Mouse (Mus musculus) B cell, adult 62 days (primary cell): ENCODE results near the gene Hnrnpd. TPM values are rescaled to one million over a fixed set of nuclear protein-coding genes. Genes with fewer than 3 reads are reported as not detected.

Experiments used
- total RNA-seq: library from RNA; stranded (reverse); gene quantifications from 4 replicates; pipeline ENCODE4 v1.2.4, GENCODE M21; 2023

The Hnrnpd gene
- total RNA-seq: 285 to 313 TPM (median 304 TPM) in 4 replicates

GRCm38 (mm10) chr5:99978699-99979442 is at the start of gene Hnrnpd, which contains the start of gene 4930524J08Rik:
Gene Hnrnpd (minus strand): TSS chr5:99978938.
Gene 4930524J08Rik (plus strand): TSS chr5:99979061.

GRCm38 (mm10) chr5:99906181-99906956 is 72.4 kb downstream of the Hnrnpd start, which contains the start of gene Vamp9:
Gene Vamp9 (plus strand): TSS chr5:99906254.

Other genes with a start within 250 kb of the Hnrnpd start
- gene Rasgef1b, start 249.9 kb downstream of the Hnrnpd start, total RNA-seq: 264 to 300 TPM (median 283 TPM) in 4 replicates
- not detected in 4 replicates for gene Vamp9, start 72.7 kb downstream of the Hnrnpd start, total RNA-seq
- gene 4930524J08Rik, start 123 bp upstream of the Hnrnpd start, total RNA-seq: 1.1 to 2.4 TPM (median 1.8 TPM) in 3 of 4 replicates, not detected in the other
- gene Hnrnpdl, start 60.7 kb upstream of the Hnrnpd start, total RNA-seq: 377 to 390 TPM (median 379 TPM) in 4 replicates
- 16.0 to 28.3 TPM (median 23.3 TPM) in 4 replicates for gene Enoph1, start 61.0 kb upstream of the Hnrnpd start, total RNA-seq
- gene Tmem150c, start 180.9 kb upstream of the Hnrnpd start, total RNA-seq: not detected in 4 replicates